Mouse (Mus musculus) forebrain, embryonic 13.5 days (tissue): ENCODE results near the gene Dync1h1. TPM values are rescaled to one million over a fixed set of nuclear protein-coding genes. Genes with fewer than 3 reads are reported as not detected.

Experiments used
- ATAC-seq: fragments of 200-750 bp; cut with Nextera tagmentation; 2 replicates; pipeline ENCODE4 v1.8.0; 2017
- H3K27ac ChIP-seq: fragments of 300-500 bp; sonication (generic); 2 replicates; pipeline ENCODE4 v1.5.1; 2015; ENCODE audit warnings: inconsistent platforms, mild to moderate bottlenecking, moderate library complexity
- H3K27me3 ChIP-seq: fragments of 300-500 bp; sonication (generic); 2 replicates; pipeline ENCODE4 v1.6.1; 2015; ENCODE audit warnings: mild to moderate bottlenecking, inconsistent platforms
- H3K36me3 ChIP-seq: fragments of 300-500 bp; sonication (generic); 2 replicates; pipeline ENCODE4 v1.6.1; 2015; ENCODE audit warnings: mild to moderate bottlenecking, inconsistent platforms; ENCODE audit not compliant: poor library complexity, severe bottlenecking
- H3K4me1 ChIP-seq: fragments of 300-500 bp; sonication (generic); 2 replicates; pipeline ENCODE4 v1.6.1; 2015; ENCODE audit warnings: inconsistent platforms
- H3K4me2 ChIP-seq: fragments of 300-500 bp; sonication (generic); 2 replicates; pipeline ENCODE4 v1.6.1; 2015; ENCODE audit warnings: inconsistent platforms, mild to moderate bottlenecking, moderate library complexity
- H3K4me3 ChIP-seq: fragments of 300-500 bp; sonication (generic); 2 replicates; pipeline ENCODE4 v1.5.1; 2015; ENCODE audit warnings: mild to moderate bottlenecking, inconsistent platforms
- H3K9ac ChIP-seq: fragments of 300-500 bp; sonication (generic); 2 replicates; pipeline ENCODE4 v1.6.1; 2015; ENCODE audit warnings: mild to moderate bottlenecking, inconsistent platforms
- H3K9me3 ChIP-seq: fragments of 300-500 bp; sonication (generic); replicated peaks from 2 replicates; pipeline ENCODE4 v1.6.1; 2016; ENCODE audit warnings: inconsistent platforms
- WGBS: fragments of 180-500 bp; shearing (Covaris S2); methylation state at CpG from one replicate; pipeline ENCODE4 v1.1.7; 2015; 5-methylcytosine and 5-hydroxymethylcytosine counted together
- polyA plus RNA-seq: library from polyadenylated mRNA; unstranded; fragments of >200 nt; fragmentation: Nextera tagmentation; extraction: Ambion mirVana; gene quantifications from 2 replicates; pipeline ENCODE4 v1.2.1, GENCODE M21; 2015

Dync1h1 gene
- polyA plus RNA-seq, 1 experiment from 2014 or later = 76.3 TPM

- Histone ChIP-seq H3K9ac (no peak overlapping the region), H3K36me3 (peaks cover 46% of the 10 kb centered on the region), H3K4me3 (no peak overlapping the region), H3K27me3 (no peaks in the 10 kb centered on the region), H3K4me1 (no peaks in the 10 kb centered on the region), H3K27ac (no peak overlapping the region), H3K4me2 (no peak overlapping the region), H3K9me3 (no peaks in the 10 kb centered on the region)
- 82% methylated on average over 4 of the region's 4 CpGs for WGBS
- no peak for ATAC-seq
These were observed 25.3 kb upstream of the Dync1h1 start for GRCm38 (mm10) chr12:110575926-110576325.

GRCm38 (mm10) chr12:110578333-110578732 lies 22.9 kb upstream of the Dync1h1 start:
- no peaks in the 10 kb centered on the region for H3K4me1 ChIP-seq
- H3K9ac ChIP-seq = no peak overlapping the region
- H3K27ac ChIP-seq = no peak overlapping the region
- no peaks in the 10 kb centered on the region for H3K27me3 ChIP-seq
- H3K36me3 ChIP-seq = peaks cover 28% of the 10 kb centered on the region
- 85% methylated on average over 9 of the region's 9 CpGs for WGBS
- H3K9me3 ChIP-seq = no peaks in the 10 kb centered on the region
- H3K4me3 ChIP-seq = no peak overlapping the region
- no peak for ATAC-seq
- no peak overlapping the region for H3K4me2 ChIP-seq

- 84% methylated on average over 6 of the region's 6 CpGs for WGBS
- ATAC-seq = no peak
- H3K36me3 ChIP-seq = no peaks in the 10 kb centered on the region
- H3K9me3 ChIP-seq = no peaks in the 10 kb centered on the region
- H3K9ac ChIP-seq = no peak overlapping the region
- no peak overlapping the region for H3K4me2 ChIP-seq
- peaks cover 16% of the 10 kb centered on the region for H3K4me1 ChIP-seq
- no peak overlapping the region for H3K27ac ChIP-seq
- H3K27me3 ChIP-seq = no peaks in the 10 kb centered on the region
- H3K4me3 ChIP-seq = no peak overlapping the region
These were observed 12.6 kb upstream of the Dync1h1 start for GRCm38 (mm10) chr12:110588622-110589021.

GRCm38 (mm10) chr12:110590804-110591259 lies 10.4 kb upstream of the Dync1h1 start:
- peak; percentile 37; the same call in 1 of the 2 replicates for ATAC-seq
- WGBS = 2% methylated on average over 15 of the region's 15 CpGs
- Histone ChIP-seq H3K36me3 (no peaks in the 10 kb centered on the region), H3K4me3 (peak overlapping the region; percentile 85), H3K27ac (peak overlapping the region; percentile 86), H3K9me3 (no peaks in the 10 kb centered on the region), H3K9ac (peak overlapping the region; percentile 89), H3K4me1 (peaks cover 16% of the 10 kb centered on the region), H3K4me2 (peak overlapping the region; percentile 99), H3K27me3 (no peaks in the 10 kb centered on the region)

- Histone ChIP-seq H3K27ac (peak overlapping the region; percentile 86), H3K9ac (peak overlapping the region; percentile 89)
- WGBS = under 1% methylated on average over 56 of the region's 56 CpGs
These were observed 9.9 kb upstream of the Dync1h1 start for GRCm38 (mm10) chr12:110591260-110591883.

GRCm38 (mm10) chr12:110598527-110598926 lies 2.7 kb upstream of the Dync1h1 start:
- Histone ChIP-seq H3K27me3 (peaks cover 11% of the 10 kb centered on the region; the same call in 1 of the 2 replicates), H3K27ac (no peak overlapping the region), H3K4me1 (peaks cover 20% of the 10 kb centered on the region), H3K9me3 (no peaks in the 10 kb centered on the region), H3K9ac (0 out of 2 replicates have a peak overlapping the region, but pooled peaks have one; percentile 13), H3K4me2 (no peak overlapping the region), H3K4me3 (no peak overlapping the region), H3K36me3 (no peaks in the 10 kb centered on the region)
- no peak for ATAC-seq
- WGBS = 9% methylated on average over 7 of the region's 7 CpGs

More at GRCm38 (mm10) chr12:110591260-110591883, 9.9 kb upstream of the Dync1h1 start:
- H3K27me3 ChIP-seq = no peaks in the 10 kb centered on the region
- H3K36me3 ChIP-seq = no peaks in the 10 kb centered on the region
- peak; percentile 96 for ATAC-seq
- H3K4me1 ChIP-seq = peaks cover 16% of the 10 kb centered on the region
- peak overlapping the region; percentile 99 for H3K4me2 ChIP-seq
- H3K4me3 ChIP-seq = peak overlapping the region; percentile 85
- no peaks in the 10 kb centered on the region for H3K9me3 ChIP-seq

GRCm38 (mm10) chr12:110599791-110600190 lies 1.5 kb upstream of the Dync1h1 start:
- H3K27ac ChIP-seq = no peak overlapping the region
- no peak for ATAC-seq
- no peaks in the 10 kb centered on the region for H3K9me3 ChIP-seq
- H3K36me3 ChIP-seq = no peaks in the 10 kb centered on the region
- 68% methylated on average over 4 of the region's 4 CpGs for WGBS
- peak overlapping the region; percentile 38; the same call in 1 of the 2 replicates for H3K9ac ChIP-seq
- H3K4me3 ChIP-seq = no peak overlapping the region
- H3K4me2 ChIP-seq = no peak overlapping the region
- H3K4me1 ChIP-seq = peaks cover 31% of the 10 kb centered on the region
- peaks cover 11% of the 10 kb centered on the region; the same call in 1 of the 2 replicates for H3K27me3 ChIP-seq

- H3K27me3 ChIP-seq = peaks cover 11% of the 10 kb centered on the region; the same call in 1 of the 2 replicates
- peaks cover 36% of the 10 kb centered on the region for H3K4me1 ChIP-seq
- peak overlapping the region; percentile 38 for H3K9ac ChIP-seq
- ATAC-seq = peak; percentile 20; the same call in 1 of the 2 replicates
- H3K9me3 ChIP-seq = no peaks in the 10 kb centered on the region
- no peaks in the 10 kb centered on the region for H3K36me3 ChIP-seq
- H3K4me2 ChIP-seq = peak overlapping the region; percentile 87
- H3K4me3 ChIP-seq = peak overlapping the region; percentile 99
- H3K27ac ChIP-seq = no peak overlapping the region
- WGBS = 60% methylated on average over 13 of the region's 13 CpGs
These were observed 844 bp upstream of the Dync1h1 start for GRCm38 (mm10) chr12:110600225-110600991.

GRCm38 (mm10) chr12:110606161-110606560 lies 4.9 kb downstream of the Dync1h1 start:
- Histone ChIP-seq H3K27ac (no peak overlapping the region), H3K4me2 (no peak overlapping the region), H3K4me1 (peaks cover 29% of the 10 kb centered on the region), H3K36me3 (no peaks in the 10 kb centered on the region; the same call in 1 of the 2 replicates), H3K27me3 (no peaks in the 10 kb centered on the region), H3K4me3 (no peak overlapping the region), H3K9me3 (no peaks in the 10 kb centered on the region), H3K9ac (no peak overlapping the region)
- ATAC-seq = no peak
- 88% methylated on average over 3 of the region's 3 CpGs for WGBS

GRCm38 (mm10) chr12:110606676-110607075 lies 5.4 kb downstream of the Dync1h1 start:
- H3K9me3 ChIP-seq = no peaks in the 10 kb centered on the region
- no peak overlapping the region for H3K4me3 ChIP-seq
- H3K4me2 ChIP-seq = no peak overlapping the region
- no peak for ATAC-seq
- no peak overlapping the region for H3K9ac ChIP-seq
- 82% methylated on average over 2 of the region's 2 CpGs for WGBS
- peaks cover under 1% of the 10 kb centered on the region for H3K36me3 ChIP-seq
- H3K27ac ChIP-seq = no peak overlapping the region
- H3K27me3 ChIP-seq = no peaks in the 10 kb centered on the region
- H3K4me1 ChIP-seq = peaks cover 29% of the 10 kb centered on the region

- Histone ChIP-seq H3K27me3 (no peaks in the 10 kb centered on the region), H3K4me2 (no peak overlapping the region), H3K9me3 (no peaks in the 10 kb centered on the region), H3K36me3 (peaks cover 19% of the 10 kb centered on the region), H3K4me3 (no peak overlapping the region), H3K27ac (no peak overlapping the region), H3K4me1 (peaks cover 15% of the 10 kb centered on the region), H3K9ac (no peak overlapping the region)
- 74% methylated on average over 11 of the region's 11 CpGs for WGBS
- ATAC-seq = no peak
These were observed 7.4 kb downstream of the Dync1h1 start for GRCm38 (mm10) chr12:110608460-110609152.

- WGBS = 92% methylated on average over 9 of the region's 9 CpGs
These were observed 7.9 kb downstream of the Dync1h1 start for GRCm38 (mm10) chr12:110609153-110609497.

More at GRCm38 (mm10) chr12:110609153-110609497, 7.9 kb downstream of the Dync1h1 start:
- Histone ChIP-seq H3K9ac (no peak overlapping the region), H3K4me3 (no peak overlapping the region), H3K27ac (no peak overlapping the region), H3K4me2 (no peak overlapping the region), H3K36me3 (peaks cover 24% of the 10 kb centered on the region), H3K27me3 (no peaks in the 10 kb centered on the region), H3K4me1 (peaks cover 9% of the 10 kb centered on the region), H3K9me3 (no peaks in the 10 kb centered on the region)
- ATAC-seq = no peak
